Mouse (Mus musculus) olfactory bulb, adult 2 months (tissue): ENCODE data around the gene Frmd4a.

ENCODE experiments used
- CTCF ChIP-seq: fragments of 200-500 bp; IDR thresholded peaks from 2 replicates; pipeline ENCODE4 v1.5.1; 2012; ENCODE audit warnings: low read depth, mild to moderate bottlenecking, low read length, moderate library complexity; ENCODE audit not compliant: insufficient read depth
- POLR2A ChIP-seq: fragments of 200-500 bp; IDR thresholded peaks from 2 replicates; pipeline ENCODE4 v1.6.1; 2012; ENCODE audit warnings: mild to moderate bottlenecking, low read depth, low read length, moderate library complexity; ENCODE audit not compliant: insufficient read depth

DNA sequence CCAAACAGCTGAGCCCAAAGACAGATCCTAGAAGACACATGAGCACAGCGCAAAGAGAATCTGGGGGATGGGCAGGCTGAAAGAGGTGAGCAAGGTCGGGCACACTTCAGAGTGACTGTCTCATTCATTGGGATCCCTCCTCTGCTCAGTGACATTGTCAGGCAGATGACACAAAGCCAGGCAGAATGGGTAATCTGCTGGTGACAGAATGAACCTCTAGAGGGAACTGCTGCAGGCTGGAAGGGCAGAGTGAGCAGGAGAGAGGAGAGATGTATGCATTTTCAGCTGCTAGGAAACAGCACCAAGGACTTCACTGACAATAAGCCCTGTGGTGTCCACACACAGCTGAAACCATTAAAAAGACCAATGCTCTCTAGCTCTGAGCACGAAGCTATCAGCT, 211.0 kb downstream of the Frmd4a start:
- TF ChIP-seq POLR2A (no peak), CTCF (no peak)
